Mouse (Mus musculus) cerebellum, adult 2 months (tissue): ENCODE data around the gene Tex11. TPM values are rescaled to one million over a fixed set of nuclear protein-coding genes. Genes with fewer than 3 reads are reported as not detected.
A peak's percentile ranks its signal among the peaks of the same experiment; 100 is the strongest.

ENCODE experiments used
- DNase-seq, 2 experiments: peaks; one replicate each; pipeline ENCODE4 v3.0.0; 2021
- H3K27ac ChIP-seq: fragments of 200-500 bp; 2 replicates; pipeline ENCODE4 v1.5.1; 2012; ENCODE audit warnings: low read length, control low read depth, inconsistent platforms; ENCODE audit not compliant: insufficient read depth
- H3K27me3 ChIP-seq: fragments of 200-500 bp; 2 replicates; pipeline ENCODE4 v1.6.1; 2012; ENCODE audit warnings: inconsistent platforms, mild to moderate bottlenecking, low read length, moderate library complexity; ENCODE audit not compliant: control insufficient read depth, insufficient read depth
- H3K4me1 ChIP-seq: fragments of 200-500 bp; 2 replicates; pipeline ENCODE4 v1.6.1; 2011; ENCODE audit warnings: low read length; ENCODE audit not compliant: control insufficient read depth, insufficient read depth
- H3K4me3 ChIP-seq: fragments of 200-500 bp; replicated peaks from 2 replicates; pipeline ENCODE3; 2011; ENCODE audit warnings: mild to moderate bottlenecking, low read depth, low read length, control low read depth; ENCODE audit not compliant: insufficient read depth
- CTCF ChIP-seq: fragments of 200-500 bp; IDR thresholded peaks from 2 replicates; pipeline ENCODE4 v1.5.1; 2011; ENCODE audit warnings: low read depth, mild to moderate bottlenecking, control low read depth, low read length, moderate library complexity, borderline replicate concordance; ENCODE audit not compliant: insufficient read depth
- POLR2A ChIP-seq: fragments of 200-500 bp; IDR thresholded peaks from 2 replicates; pipeline ENCODE4 v1.6.1; 2011; ENCODE audit warnings: low read length, control low read depth, borderline replicate concordance; ENCODE audit not compliant: insufficient read depth
- WGBS: fragments of 180-500 bp; shearing (Covaris S2); methylation state at CpG from one replicate; pipeline ENCODE4 v1.1.7; 2018; 5-methylcytosine and 5-hydroxymethylcytosine counted together
- polyA plus RNA-seq: library from polyadenylated mRNA; depleted of rRNA; stranded (reverse); fragments of >200 nt; gene quantifications from 2 replicates; pipeline ENCODE4 v1.2.3, GENCODE M21; 2012

Gene Tex11
- polyA plus RNA-seq, 1 experiment, result 0.11 TPM

DNA sequence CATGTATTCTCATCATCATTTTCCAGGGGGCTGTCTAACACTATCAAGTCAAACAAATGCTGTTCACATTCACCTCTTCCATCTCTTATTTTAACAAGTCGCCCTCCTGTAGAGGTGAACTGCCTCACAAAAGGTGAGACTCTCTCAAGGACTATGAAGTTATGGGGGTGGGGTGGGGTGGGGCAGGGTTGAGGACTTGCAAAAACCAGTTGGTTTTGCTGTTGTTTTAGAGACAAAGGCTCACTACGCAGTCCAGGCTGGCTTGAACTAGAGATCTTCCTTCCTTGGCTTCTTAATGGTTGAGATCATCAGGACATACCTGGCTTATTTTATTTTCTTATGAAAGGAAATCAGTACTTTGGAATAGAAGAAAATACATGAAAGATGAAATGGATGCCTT, 226.7 kb downstream of the Tex11 start:
- WGBS, result 91% methylated on average over 2 of the region's 2 CpGs
- TF ChIP-seq POLR2A (no peak), CTCF (no peak)
- no peak for DNase-seq
- no peaks in the 10 kb centered on the region for H3K4me1 ChIP-seq
- no peaks in the 10 kb centered on the region for H3K27me3 ChIP-seq
- H3K27ac ChIP-seq, result no peak overlapping the region
- H3K4me3 ChIP-seq, result no peak overlapping the region

GRCm38 (mm10) chrX:100825557-100825956, 233.9 kb downstream of the Tex11 start:
- 77% methylated on average over 1 of the region's 1 CpGs for WGBS
- no peak overlapping the region for H3K27ac ChIP-seq
- no peak for DNase-seq
- no peak overlapping the region for H3K4me3 ChIP-seq
- no peaks in the 10 kb centered on the region for H3K27me3 ChIP-seq
- H3K4me1 ChIP-seq, result no peaks in the 10 kb centered on the region
- TF ChIP-seq CTCF, result no peak
- no peak for TF ChIP-seq POLR2A

- Histone ChIP-seq H3K27me3 (no peaks in the 10 kb centered on the region), H3K4me3 (no peak overlapping the region), H3K27ac (no peak overlapping the region), H3K4me1 (no peaks in the 10 kb centered on the region; the same call in 1 of the 2 replicates)
- TF ChIP-seq CTCF (no peak), POLR2A (no peak)
- WGBS, result 80% methylated on average over 1 of the region's 1 CpGs
- no peak for DNase-seq
These were observed 238.3 kb downstream of the Tex11 start for GRCm38 (mm10) chrX:100821149-100821548.

DNA sequence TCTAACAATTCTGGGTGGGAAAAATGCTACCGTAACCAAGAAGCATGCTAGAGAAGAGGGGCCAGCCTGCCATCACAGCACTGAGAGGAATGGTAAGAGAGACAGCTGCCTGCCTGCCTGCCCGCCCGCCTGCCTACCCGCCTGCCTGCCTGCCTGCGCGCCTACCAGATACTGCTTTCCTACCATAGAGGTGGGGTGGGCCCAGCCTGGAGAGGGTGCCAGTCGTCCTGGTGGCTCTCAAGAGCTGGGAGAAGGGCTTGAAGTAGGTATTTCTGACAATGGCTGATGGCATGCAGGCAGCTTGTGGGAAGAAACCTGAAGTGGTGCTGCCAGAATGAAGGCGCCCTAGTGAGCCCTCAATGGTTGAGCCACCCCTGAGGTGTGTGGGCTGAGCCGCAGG, 240.8 kb downstream of the Tex11 start:
- DNase-seq, result no peak
- Histone ChIP-seq H3K27me3 (no peaks in the 10 kb centered on the region), H3K4me3 (no peak overlapping the region), H3K27ac (no peak overlapping the region), H3K4me1 (peaks cover 6% of the 10 kb centered on the region; the same call in 1 of the 2 replicates)
- 94% methylated on average over 9 of the region's 9 CpGs for WGBS
- TF ChIP-seq POLR2A (no peak), CTCF (no peak)

GRCm38 (mm10) chrX:100815766-100816165, 243.7 kb downstream of the Tex11 start:
- Histone ChIP-seq H3K27ac (no peak overlapping the region; the same call in 1 of the 2 replicates), H3K4me1 (peaks cover 8% of the 10 kb centered on the region; the same call in 1 of the 2 replicates), H3K4me3 (no peak overlapping the region), H3K27me3 (no peaks in the 10 kb centered on the region)
- TF ChIP-seq POLR2A (no peak), CTCF (no peak)
- peak; percentile 77 to 89 for DNase-seq
- 11% methylated on average over 7 of the region's 7 CpGs for WGBS

- H3K27me3 ChIP-seq, result no peaks in the 10 kb centered on the region
- peaks cover 13% of the 10 kb centered on the region; the same call in 1 of the 2 replicates for H3K4me1 ChIP-seq
- no peak overlapping the region for H3K4me3 ChIP-seq
- 92% methylated on average over 8 of the region's 8 CpGs for WGBS
- H3K27ac ChIP-seq, result no peak overlapping the region
- TF ChIP-seq CTCF, result no peak
- TF ChIP-seq POLR2A, result no peak
- no peak for DNase-seq
These were observed 245.3 kb downstream of the Tex11 start for GRCm38 (mm10) chrX:100814139-100814538.

DNA sequence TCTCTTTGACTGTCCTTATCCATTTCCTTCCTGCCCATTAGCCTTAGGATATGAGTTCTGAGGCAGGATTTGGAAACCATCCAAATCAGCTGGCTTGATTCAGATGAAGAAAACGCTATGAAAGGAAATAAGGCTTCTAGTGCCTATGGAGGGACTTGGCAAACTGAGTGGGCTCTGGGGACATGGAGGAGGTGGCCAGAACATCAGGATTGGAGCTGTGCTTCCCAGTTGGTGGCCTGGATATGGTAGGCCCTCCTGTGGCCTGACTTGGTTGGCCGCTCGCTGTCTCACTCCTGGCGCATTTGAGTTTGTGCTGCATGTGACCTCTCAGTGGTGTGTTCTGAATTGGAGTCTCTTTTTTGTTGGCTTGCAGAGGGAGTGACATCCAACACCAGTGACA, 248.3 kb downstream of the Tex11 start:
- TF ChIP-seq CTCF (no peak), POLR2A (no peak)
- no peak overlapping the region for H3K4me3 ChIP-seq
- H3K27ac ChIP-seq, result no peak overlapping the region
- WGBS, result 68% methylated on average over 4 of the region's 4 CpGs
- no peaks in the 10 kb centered on the region for H3K27me3 ChIP-seq
- no peak for DNase-seq
- H3K4me1 ChIP-seq, result peaks cover 13% of the 10 kb centered on the region

GRCm38 (mm10) chrX:100802034-100802433, 257.4 kb downstream of the Tex11 start:
- Histone ChIP-seq H3K4me1 (peaks cover 3% of the 10 kb centered on the region; the same call in 1 of the 2 replicates), H3K27me3 (no peaks in the 10 kb centered on the region), H3K27ac (no peak overlapping the region), H3K4me3 (no peak overlapping the region)
- no peak for DNase-seq
- TF ChIP-seq CTCF (no peak), POLR2A (no peak)
- WGBS, result 90% methylated on average over 6 of the region's 6 CpGs
